Mouse (Mus musculus): ENCODE results near the gene Hecw2. TPM values are rescaled to one million over a fixed set of nuclear protein-coding genes. Genes with fewer than 3 reads are reported as not detected.

The Hecw2 gene
- polyA plus RNA-seq, 1 experiment from 2014 or later = 2.5 TPM

Small RNA genes lying within 50 kb of the gene (microRNA-seq; reads per million reads assigned to microRNA genes)
- gene Mir7681 = not detected

Other genes starting within 250 kb of the Hecw2 start
- gene Ccdc150, start 55.5 kb upstream of the Hecw2 start, polyA plus RNA-seq (2015; fragmentation: Nextera tagmentation; extraction: Ambion mirVana) = 0.17 and 0.35 TPM in 2 replicates
- gene Gtf3c3, start 243.8 kb upstream of the Hecw2 start, polyA plus RNA-seq (2015; fragmentation: Nextera tagmentation; extraction: Ambion mirVana) = 22.7 and 26.5 TPM in 2 replicates